Mouse (Mus musculus) spleen, adult 18-20 months (tissue): ENCODE results near the gene Fbxw2.
A peak's percentile ranks its signal among the peaks of the same experiment; 100 is the strongest.
"Not testable (repeated sequence)": the region's sequence is repeated elsewhere in the genome, so short reads cannot be mapped to it uniquely, and the experiment has no call there.

Experiments
- DNase-seq, 2 experiments: peaks; one replicate each; pipeline ENCODE4 v3.0.0; 2022; ENCODE audit warnings: mixed read lengths in 2 of 2

Gene Fbxw2

DNA sequence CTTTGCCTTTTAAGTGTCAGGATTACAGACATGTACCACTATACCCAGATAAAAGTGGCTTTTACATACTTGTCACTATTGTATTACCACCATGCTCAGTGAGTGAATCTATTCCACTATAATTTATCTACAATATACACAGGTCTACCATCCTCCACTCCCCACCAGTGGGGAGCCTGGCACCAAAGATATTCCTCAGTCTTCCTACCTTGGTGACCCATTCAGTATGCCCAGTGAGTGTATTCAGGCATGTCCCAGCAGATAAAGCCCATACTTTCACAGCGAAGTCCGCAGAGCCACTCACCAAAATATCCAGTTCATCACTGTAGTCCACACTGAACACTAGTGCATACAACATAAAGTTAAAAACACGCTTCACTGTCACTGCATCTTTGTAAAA lies 15.3 kb downstream of the Fbxw2 start:
- no peak for DNase-seq

DNA sequence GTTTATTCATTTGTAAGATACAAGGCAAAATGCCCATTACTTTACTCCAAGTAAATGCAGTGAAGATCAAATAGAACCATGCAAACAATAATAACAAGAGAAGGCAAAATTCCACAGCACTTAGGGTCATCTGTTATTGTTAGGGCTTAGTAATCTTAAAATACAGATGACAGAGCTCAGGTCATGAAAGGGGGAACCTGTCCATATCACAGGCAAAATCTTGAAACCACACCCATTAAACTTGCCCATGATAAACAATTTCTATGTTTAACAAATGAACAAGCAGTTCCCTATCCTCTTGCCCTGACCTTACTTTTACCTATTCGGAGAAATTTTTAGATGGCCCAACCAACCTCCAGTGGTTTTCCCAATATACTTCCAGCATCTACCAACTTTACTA lies 16.5 kb downstream of the Fbxw2 start:
- no peak for DNase-seq

DNA sequence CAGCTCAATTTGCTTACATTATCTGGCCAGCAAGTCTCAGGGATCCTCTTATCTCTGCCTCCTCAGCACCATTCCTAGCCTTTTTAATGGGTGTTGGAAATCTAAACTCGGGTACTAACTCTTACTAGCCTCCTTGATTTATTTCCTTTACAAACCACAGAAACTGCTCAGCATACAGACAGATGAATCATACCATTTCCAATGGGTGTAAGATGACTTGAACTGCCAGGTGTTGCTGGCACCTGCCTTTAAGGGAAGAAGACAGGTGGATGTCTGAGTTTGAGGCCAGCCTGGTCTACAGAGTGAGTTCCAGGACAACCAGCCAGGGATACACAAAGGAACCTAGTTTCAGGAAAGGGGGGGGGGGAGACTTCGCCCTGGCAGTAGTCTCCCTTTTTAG lies 18.1 kb downstream of the Fbxw2 start:
- DNase-seq: no peak

DNA sequence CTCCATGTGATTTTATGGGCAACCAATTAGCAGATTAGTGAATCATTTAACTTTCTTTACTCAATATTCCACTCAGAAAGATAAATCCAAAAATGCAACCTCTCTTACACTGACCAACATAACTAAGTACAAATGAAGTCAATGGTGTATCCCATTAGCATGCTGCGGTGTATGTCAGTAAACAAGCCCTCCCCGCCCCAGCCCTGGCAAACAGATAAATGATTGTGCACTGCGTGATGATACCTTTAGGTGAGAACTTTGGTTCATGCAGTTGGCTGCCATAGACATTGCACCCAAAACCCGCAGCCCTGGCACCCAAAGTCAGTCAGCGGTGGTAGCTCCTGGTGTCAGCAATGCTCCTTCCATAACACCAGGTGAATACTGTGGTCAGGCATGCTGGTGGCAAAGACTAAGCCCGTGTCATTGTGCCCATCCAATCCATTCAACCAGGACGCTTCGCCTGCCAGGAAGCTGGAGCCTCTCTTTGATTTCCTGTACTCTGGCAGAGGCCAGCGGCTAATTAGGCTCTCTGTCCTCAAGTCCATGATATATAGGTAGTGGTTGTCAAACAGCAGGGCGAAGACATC lies 20.7 kb downstream of the Fbxw2 start:
- no peak for DNase-seq

DNA sequence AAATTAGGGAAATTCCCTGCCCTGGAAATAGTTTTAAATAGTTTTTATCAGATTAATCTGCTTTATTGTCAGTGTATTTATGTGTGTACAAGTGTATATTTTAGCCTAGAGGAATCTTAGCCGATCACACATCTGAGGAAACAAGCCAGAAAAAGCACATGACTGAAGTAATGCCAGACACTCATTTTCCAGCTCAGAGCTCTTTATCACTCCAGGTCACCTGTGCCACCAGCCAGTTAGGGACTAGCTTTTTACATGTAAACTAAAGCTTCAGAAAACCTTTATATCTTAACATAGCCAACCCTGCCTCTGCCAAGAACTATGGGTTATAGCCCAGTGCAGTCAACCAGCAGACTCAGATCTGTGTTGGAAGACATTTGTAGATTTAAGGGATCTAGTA lies 21.3 kb downstream of the Fbxw2 start:
- DNase-seq: no peak

DNA sequence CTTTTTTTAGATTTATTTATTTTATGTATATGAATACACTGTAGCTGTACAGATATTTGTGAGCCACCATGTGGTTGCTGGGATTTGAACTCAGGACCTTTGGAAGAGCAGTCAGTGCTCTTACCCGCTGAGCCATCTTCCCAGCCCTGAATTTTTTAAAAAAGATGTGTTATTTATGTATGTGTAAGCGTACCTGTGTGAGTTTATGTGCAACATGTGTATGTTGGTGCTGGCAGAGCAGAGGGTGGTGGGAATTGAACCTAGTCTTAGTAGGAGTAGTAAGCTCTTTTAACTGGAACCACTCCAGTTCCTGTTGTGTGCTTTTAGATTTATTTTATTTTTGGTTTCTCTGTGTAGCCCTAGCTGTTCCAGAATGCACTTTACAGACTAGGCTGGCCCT lies 21.9 kb downstream of the Fbxw2 start:
- DNase-seq: no peak

DNA sequence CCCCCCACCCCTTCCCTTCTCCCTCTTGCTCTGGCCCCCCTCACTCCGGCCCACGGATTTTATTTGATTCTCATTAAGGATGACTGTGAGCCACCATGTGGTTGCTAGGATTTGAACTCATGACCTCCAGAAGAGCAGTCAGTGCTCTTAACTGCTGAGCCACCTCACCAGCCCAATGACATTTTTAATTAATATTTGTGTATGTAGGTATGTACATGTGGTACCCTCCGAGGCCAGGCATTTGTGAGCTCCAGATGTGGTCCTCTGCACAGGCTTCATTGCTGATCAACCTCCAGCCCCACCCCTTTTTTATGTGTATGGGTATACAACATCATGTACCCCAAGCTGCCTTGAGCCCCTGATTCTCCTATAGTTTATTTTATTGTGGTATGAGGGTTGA lies 22.4 kb downstream of the Fbxw2 start:
- DNase-seq: no peak

DNA sequence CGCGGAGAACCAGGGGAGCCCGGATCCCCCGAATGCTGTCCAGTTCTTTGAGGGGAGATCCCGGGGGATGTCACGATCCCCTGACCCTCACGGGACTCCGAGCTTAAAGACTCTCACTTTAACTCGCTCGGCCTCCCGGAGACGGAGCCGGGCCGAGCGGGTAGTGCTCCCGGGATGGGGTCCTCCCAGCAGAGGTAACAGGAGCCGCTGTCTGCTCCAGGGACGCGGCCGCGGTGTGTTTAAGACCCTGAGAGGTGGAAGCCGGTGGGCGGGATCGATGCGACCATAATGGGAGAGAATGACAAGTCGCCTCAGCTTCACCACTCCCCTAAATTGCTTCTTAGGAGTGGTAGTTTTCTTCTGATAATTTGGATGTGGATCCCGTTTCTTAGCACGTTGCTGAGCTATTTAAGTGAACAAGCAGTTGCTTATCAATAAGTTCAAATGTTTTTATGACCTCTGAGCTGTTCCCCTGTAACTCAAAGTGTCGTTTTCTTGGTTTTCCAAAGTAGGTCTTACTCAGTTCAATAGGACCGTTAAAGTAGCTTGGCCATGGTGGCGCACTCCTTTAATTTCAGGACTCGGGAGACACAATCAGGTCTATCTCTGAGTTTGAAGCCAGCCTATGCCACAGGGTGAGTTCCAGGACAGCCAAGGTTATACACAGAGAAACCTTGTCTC lies 23.4 kb downstream of the Fbxw2 start:
- DNase-seq: peak in 1 of 2 experiments; percentile 25

DNA sequence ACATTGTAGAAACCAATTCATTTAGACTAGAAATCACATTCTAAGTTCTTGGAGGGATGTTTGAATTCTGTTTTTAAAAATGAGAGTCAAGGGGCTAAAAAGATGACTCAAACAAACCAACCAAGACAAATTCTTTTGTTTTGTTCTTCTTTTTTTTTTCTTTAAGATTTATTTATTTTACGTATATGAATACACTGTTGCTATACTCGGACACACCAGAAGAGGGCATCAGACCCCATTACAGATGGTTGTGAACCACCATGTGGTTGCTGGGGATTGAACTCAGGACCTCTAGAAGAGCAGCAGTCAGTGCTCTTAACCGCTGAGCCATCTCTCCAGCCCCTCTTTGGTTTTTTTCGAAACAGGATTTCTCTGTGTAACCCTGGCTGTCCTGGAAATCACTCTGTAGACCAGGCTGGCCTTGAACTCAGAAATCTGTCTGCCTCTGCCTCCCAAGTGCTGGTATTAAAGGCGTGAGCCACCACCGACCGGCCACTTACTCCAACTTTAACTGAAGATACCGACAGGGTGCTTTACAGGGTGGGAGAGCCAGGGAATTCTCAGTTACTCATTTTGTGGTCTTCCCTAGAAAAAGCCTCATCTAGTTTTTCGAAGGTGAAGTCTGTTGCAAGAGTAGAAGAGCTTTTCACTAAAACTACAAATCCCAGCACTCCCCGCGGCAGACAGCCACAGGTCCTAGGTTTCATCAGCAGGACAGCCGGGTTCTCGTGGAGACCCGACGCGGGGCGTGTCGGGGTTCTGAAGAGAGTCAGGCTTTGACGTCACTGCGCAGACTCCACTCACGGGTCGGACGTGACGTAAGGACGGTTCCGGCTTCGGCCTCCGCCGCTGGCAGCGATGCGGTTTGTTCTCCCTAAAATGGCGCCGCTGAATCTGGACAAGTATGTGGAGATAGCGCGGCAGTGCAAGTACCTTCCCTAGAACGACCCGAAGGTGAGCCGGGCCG lies 24.3 kb downstream of the Fbxw2 start:
- peak; percentile 88 to 94 for DNase-seq

DNA sequence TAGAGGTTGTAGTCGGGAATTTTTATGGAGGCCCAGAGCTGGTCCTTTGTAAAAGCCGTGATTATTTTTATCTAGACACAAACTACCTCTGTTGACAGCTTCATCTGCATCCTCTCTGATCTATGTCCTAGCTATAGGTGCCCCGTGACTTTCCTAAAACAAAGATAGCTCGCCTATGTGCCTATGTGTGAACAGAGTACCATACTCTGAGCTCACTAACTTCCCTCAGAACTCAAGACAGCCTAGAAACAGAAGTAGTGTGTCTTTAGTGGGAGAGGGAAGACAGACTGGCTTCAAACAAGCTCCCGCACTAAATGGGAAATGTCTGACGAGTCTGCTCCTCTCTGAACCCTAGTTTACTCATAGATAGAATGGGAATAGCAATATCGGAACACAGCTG lies 25.7 kb downstream of the Fbxw2 start:
- no peak for DNase-seq

DNA sequence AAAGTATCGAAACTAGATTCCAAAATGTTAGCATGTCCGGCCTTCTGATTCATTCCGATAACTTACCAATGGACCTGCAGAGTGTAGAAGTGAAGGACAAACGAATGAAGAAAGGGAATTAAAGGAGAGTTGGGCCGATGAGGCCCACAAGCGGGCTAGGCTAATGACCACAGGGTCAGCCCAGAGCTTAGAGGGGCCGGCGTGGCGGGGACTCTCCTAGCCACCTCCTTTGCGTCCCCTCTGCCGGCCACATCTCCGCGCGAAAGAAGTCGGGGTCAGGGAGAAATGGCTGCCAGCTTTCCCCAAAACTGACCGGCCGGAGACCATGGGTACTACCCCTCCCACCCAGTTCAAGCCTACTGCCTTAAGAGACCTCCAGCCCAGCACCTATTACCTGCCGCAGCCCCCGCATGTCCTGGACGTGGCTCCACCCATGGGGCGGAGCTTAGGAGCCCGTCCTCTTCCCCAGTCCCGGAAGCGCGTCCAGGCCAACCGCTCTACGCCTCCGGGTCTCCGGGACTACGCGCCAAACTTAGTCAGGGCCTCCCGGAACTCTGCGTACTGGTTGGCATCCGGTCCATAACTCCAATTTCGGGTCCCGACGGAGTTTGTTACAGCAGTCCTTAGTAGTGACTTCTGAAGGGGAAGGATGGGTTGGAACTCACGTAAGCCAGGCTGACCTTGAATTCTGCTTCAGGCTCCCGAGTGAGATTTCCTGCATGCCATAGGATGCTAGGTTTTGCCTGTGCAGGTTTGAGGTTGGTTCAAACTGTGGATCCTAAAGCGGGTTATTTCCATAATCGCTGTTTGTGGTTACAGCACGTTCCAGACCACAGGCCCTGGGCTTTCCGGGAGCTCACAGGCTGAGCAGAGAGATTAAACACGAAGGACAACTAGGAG lies 26.5 kb downstream of the Fbxw2 start, which contains the start of gene Rabepk:
Gene Rabepk, minus strand, starts transcription at position 556 of the 900 bp plus-strand sequence.
- peak; percentile 77 to 86 for DNase-seq

DNA sequence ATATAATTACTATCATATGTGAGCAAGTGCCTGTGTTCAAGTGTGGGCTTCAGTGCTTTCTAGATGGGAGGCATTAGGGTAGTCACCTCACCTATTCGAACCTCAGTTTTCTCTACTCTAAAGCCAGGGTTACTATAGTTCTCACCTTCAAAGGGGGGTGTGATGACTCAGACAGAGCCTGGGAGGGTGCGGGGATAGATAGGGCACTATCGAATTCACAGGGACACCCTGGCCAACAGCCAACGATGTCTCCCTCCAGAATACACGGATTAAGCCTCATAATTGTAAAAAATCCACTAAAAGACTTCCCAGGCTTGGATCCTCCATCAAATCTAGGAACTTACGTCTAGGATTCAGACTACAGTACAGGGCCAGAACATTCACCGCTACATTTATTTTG lies 30.7 kb downstream of the Fbxw2 start:
- no peak for DNase-seq

DNA sequence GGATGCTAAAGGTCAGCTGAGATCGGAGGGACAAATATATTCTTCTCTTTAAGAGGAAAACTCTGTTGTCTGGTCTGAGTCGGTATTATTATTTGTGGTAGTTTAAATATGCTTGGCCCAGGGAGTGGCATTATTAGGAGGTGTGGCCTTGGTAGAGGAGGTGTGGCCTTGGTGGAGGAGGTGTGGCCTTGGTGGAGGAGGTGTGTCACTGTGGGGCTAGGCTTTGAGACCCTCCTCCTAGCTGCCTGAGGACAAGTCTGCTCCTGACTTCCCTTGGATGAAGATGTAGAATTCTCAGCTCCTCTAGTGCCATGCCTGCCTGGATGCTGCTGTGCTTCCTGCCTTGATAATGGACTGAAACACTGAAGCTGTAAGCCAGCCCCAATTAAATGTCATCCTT lies 31.6 kb downstream of the Fbxw2 start:
- no peak for DNase-seq

DNA sequence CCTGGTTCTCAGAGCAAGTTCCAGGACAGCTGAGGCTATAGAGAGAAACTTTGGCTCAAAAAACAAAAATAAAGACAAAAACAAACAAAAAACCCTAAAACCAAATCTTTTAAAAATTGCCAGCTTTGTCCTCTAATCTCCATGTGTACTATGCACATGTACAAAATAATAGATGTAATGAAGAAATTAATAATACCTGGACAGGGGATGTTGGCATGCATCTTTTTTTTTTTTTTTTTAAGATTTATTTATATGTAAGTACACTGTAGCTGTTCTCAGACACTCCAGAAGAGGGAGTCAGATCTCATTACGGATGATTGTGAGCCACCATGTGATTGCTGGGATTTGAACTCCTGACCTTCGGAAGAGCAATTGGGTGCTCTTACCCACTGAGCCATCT lies 33.6 kb downstream of the Fbxw2 start:
- DNase-seq: not testable (repeated sequence)

DNA sequence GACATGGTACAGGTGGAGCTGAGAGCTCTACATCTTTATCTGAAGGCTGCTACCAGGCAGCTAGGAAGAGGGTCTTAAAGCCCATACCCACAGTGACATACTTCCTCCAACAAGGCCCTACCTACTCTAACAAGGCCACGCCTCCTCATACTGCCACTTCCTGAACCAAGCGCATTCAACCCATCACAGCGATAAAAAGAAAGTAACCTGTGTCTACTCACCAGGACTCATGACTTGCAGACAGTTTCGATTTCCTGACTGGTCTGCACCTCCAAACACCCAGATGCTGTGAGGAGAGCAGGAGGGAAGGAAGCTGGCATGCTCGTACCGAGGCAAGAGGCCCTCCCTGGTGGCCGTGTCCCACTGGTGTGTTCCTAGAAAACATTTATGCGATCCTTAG lies 35.8 kb downstream of the Fbxw2 start:
- DNase-seq: peak; percentile 29 to 49

DNA sequence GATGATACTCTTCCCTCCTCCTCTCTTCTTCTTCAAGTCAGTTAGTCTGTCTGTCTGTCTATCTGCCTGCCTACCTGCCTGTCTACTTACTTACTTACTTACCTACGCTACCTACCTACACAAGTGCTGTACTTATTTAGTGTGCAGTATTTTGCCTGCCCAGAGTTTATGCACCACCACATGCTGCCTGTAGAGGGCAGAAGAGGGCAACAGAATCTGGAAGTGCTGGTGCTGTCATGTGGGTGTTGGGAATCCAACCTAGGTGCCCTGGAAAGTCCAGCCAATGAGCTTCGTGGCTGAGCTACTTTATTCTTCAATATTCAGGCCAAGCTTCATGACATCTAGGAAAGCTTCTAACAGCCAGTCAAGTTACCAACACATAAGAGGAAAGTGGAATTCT lies 42.0 kb downstream of the Fbxw2 start:
- peak in 1 of 2 experiments; percentile 57 for DNase-seq

DNA sequence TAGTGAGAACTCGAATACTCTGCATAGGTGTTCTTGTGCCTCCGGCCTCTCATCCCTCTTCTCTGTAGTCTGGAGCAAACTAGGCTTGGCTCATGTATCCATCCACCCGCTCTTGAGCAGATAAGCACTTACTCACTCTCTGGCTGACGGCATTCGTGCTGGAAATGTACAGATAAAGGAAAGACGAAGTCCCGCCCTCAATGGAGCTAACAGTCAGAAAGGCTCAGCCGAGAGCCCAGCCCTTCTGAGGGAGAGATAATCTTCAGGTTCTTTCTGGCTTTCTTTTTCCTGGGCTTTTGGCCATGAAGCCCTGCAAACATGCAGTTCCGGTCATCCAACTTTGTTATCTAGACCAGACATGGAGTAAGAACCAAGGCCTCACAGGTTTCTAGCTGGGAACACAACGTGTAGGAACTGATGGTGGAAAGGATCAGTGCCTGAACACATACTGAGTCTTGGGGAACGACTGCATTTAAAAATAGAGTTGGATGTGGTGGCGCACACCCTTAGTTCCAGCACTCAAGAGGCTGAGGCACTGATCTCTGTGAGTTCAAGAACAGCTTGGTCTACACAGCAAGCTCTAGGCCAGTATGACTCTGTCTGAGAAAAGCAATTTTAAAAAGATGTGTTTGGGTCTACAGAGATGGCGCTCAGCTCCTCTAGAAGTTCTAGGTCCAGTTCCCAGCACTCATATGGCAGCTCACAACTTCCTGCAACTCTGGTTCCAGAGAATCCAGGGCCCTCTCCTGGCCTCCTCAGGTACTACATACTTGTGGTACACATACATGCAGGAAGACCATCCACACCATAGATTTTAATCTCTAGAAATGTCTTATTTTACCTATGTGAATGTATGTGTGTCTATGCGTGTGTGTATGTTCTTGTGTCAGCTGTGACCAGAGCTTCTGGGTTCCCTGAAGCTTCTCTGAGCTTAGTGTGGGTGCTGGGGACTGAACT lies 42.8 kb downstream of the Fbxw2 start:
- no peak for DNase-seq

DNA sequence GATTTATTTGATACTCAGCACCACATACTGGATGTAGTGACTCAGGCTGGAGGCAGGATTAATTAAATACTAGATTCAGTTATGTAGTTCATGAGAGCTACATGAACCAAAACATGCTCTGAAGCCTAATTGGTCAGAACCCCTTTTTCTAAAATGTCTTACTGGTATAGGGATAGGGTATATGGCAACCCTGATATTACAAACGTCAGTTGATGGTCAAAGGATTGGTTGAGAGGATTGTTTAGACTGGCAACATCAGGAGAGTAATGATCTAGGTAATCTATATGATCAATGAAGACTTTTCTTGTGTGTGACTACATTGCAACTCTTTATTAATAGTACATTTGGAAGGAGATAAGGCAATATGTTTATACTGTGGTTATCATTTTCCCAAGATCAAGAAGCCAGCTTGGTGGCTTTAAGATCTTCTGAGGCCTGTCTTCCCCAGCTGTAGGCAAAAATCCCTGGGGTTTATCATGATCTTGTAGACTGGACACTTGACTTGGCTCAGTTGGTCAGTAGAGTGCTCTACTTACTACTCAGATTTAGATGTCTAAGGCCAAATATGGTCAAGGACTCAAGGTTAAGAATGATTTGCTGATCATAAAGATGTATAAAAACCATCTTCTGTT lies 48.8 kb downstream of the Fbxw2 start:
- no peak for DNase-seq

DNA sequence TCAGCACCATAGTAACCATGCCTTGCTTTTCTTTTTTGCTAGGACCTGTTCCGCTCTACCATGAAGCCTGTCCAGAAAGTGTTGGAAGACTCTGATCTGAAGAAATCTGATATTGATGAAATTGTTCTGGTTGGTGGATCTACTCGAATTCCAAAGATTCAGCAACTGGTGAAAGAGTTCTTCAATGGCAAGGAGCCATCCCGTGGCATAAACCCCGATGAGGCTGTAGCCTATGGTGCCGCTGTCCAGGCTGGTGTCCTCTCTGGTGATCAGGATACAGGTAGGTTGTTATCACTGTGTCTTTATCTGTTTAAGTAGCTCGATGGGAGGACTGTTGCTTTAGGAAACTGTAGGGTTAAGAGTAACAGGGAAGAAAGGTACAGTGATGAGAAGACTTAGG lies 51.6 kb downstream of the Fbxw2 start:
- DNase-seq: no peak

DNA sequence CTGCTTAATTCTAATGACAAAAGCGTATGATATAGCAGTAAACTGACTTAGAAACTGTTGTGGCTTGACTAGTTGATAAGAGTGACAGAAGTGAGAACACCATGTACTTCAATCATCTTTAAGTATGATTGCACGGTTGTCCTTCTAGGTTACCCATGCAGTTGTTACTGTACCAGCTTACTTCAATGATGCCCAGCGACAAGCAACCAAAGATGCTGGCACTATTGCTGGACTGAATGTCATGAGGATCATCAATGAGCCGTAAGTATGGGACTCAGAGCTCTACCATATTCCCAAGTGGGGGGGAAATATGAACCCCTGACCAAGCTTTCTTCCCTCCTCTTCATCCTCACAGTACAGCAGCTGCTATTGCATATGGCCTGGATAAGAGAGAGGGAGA lies 52.4 kb downstream of the Fbxw2 start:
- DNase-seq: no peak
